Mouse (Mus musculus): ENCODE results near the gene Tmem123. TPM values are rescaled to one million over a fixed set of nuclear protein-coding genes. Genes with fewer than 3 reads are reported as not detected.

The Tmem123 gene
- 92.6 and 95.8 TPM in 2 replicates for polyA plus RNA-seq (2014; fragmentation: Nextera tagmentation; extraction: Ambion mirVana)

DNA sequence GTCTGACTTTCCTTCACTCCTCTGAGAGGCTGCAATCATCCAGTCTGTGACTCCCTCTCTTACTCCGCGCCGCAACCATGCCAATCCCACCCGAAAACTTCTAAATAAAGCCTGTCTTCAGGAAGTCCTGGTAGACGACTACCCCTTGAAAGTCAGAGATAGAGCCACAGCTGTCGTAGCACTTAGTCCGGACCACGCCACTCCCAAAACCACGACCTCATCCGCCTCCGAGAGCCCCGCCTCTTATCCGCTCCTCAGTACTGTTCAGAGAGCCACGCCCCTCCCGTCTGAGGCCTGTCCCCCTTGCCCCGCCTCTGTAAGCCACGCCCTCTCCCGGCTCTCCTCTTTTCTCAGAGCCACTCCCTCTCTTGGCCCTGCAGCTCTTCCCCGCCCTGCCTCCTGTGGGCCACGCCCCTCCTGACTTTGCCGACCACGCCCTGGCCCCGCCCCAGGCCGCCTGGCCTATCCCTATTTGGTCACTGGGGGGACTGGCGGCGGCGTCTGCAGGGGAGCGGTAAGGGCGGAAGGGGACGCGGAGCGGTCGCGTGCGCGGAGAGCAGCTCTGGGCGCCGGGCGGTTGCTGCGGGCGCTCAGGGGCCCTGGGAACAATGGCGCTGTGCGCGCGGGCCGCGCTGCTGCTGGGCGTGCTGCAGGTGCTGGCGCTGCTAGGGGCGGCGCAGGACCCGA is at the start of gene Tmem123:
TSS of gene Tmem123 (plus strand) at position 428 of the 687 bp plus-strand sequence.
- under 1% methylated on average over 52 of the region's 52 CpGs for WGBS
- H3K4me3 ChIP-seq (ENCODE audit: low read depth, low read length), result peak within 1 kb of the TSS; percentile 73
- no peaks in the 10 kb centered on the region for H3K27me3 ChIP-seq (ENCODE audit: control insufficient read depth, insufficient read depth, low read length)
- peaks cover 2% of the 10 kb centered on the region; the same call in 1 of the 2 replicates for H3K36me3 ChIP-seq (ENCODE audit: control insufficient read depth, insufficient read depth, low read length)
- peak within 1 kb of the TSS; percentile 82 for H3K9ac ChIP-seq (ENCODE audit: low read length)
- ATAC-seq (ENCODE audit: insufficient number of reproducible peaks, low FRiP score, low TSS enrichment, low read depth) (peak; percentile 99), DNase-seq (ENCODE audit: low spot score) (peak; percentile 100)
- H3K4me2 ChIP-seq (ENCODE audit: low read depth, severe bottlenecking), result peak within 1 kb of the TSS; percentile 56
- H3K4me1 ChIP-seq (ENCODE audit: control insufficient read depth, insufficient read depth, low read length), result 0 out of 2 replicates have a peak, but pooled peaks cover 2% of the 10 kb centered on the region
- H3K9me3 ChIP-seq (ENCODE audit: control insufficient read depth, low read length), result 0 out of 2 replicates have a peak, but pooled peaks cover 2% of the 10 kb centered on the region
- H3K27ac ChIP-seq (replicated peaks; ENCODE audit: low read depth, low read length), result 0 out of 2 replicates have a peak within 1 kb of the TSS, but pooled peaks have one; percentile 16

DNA sequence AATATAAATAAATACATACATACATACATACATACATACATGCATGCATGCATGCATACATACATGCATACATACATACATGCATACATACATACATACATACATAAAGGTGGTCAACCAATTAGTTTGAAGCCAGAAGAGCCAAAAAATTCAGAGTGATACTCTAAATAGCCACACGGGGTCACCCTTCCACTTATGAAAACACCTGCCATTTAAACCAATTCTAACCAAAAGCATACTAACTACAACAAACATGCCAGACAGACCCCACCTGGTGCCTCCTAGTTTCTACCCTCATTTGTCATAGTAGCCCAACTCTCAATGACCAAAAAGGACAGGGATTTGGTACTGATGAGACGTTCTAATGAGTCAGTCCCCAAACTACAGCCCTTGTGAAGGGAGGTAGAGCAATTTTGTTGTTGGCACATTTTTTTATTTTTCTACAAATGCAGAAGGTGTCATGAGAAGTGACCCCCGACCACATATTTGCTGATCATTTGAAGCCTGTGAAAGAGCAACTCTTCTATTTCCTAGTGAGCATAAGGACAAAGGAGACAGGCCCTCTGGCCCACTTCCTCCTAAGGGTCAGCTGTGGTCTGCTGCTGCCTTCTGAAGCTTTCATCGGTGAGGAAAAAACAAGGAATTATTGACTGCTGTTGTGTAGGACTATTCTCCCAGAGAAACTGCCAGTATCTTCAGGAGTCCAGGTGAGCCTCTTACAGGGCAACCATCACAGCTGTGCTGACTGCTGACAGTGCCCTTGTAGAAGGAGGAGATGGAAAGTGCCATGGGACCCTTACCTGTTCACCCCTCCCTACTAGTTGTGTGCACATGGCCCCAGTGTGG is 49.6 kb upstream of the Tmem123 start:
- no peak overlapping the region for H3K27ac ChIP-seq (replicated peaks; ENCODE audit: low read depth, low read length)
- WGBS, result 47% methylated on average over 4 of the region's 4 CpGs
- H3K4me3 ChIP-seq (ENCODE audit: low read depth, low read length), result no peak overlapping the region
- peak; percentile 61; the same call in 1 of the 2 replicates for ATAC-seq (ENCODE audit: insufficient number of reproducible peaks, low FRiP score, low TSS enrichment, low read depth)
- no peak overlapping the region for H3K4me2 ChIP-seq (ENCODE audit: low read depth, severe bottlenecking)
- DNase-seq (ENCODE audit: low spot score), result peak; percentile 50
- H3K9me3 ChIP-seq (ENCODE audit: control insufficient read depth, low read length), result no peaks in the 10 kb centered on the region
- no peak overlapping the region for H3K9ac ChIP-seq (ENCODE audit: low read length)
- no peaks in the 10 kb centered on the region for H3K27me3 ChIP-seq (ENCODE audit: control insufficient read depth, insufficient read depth, low read length)
- no peaks in the 10 kb centered on the region for H3K36me3 ChIP-seq (ENCODE audit: control insufficient read depth, insufficient read depth, low read length)
- no peaks in the 10 kb centered on the region for H3K4me1 ChIP-seq (ENCODE audit: control insufficient read depth, insufficient read depth, low read length)

DNA sequence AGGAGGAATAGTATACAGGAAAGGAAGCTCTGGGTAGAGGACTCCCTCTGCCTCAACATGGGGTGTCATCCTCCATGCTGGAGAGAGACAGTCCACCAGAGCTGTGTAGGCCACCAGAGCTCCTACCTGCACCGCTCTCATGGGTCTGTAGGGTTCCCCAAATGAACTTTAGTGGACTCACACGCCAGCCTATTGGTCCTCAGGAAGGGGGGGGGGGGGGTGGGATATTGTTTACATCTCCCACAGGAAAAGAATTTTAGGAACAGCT is 49.0 kb upstream of the Tmem123 start:
- no peak for ATAC-seq (ENCODE audit: insufficient number of reproducible peaks, low FRiP score, low TSS enrichment, low read depth)
- H3K9me3 ChIP-seq (ENCODE audit: control insufficient read depth, low read length), result no peaks in the 10 kb centered on the region

DNA sequence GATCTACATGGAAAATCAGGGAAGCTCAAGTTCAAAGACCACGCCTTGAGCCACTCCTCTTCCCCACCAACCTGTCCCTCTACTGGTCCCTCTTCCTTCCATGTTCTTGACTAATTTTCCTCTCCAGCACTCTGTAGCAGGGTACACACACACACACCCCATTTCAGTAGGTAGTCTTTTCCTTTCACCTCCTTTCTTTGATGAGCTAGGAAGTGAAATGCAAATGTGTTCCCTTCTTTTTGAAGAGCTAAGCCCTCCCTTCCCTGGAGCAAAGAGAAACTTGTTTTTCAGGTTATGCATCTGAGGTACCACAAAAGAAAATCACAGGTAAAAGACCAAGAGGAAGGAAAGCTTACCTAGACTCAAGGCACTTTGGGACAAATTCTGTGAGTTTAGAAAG is 42.3 kb upstream of the Tmem123 start:
- Histone ChIP-seq H3K4me3 (ENCODE audit: low read depth, low read length) (no peak overlapping the region), H3K27ac (replicated peaks; ENCODE audit: low read depth, low read length) (no peak overlapping the region), H3K27me3 (ENCODE audit: control insufficient read depth, insufficient read depth, low read length) (no peaks in the 10 kb centered on the region), H3K9me3 (ENCODE audit: control insufficient read depth, low read length) (no peaks in the 10 kb centered on the region), H3K36me3 (ENCODE audit: control insufficient read depth, insufficient read depth, low read length) (no peaks in the 10 kb centered on the region), H3K4me2 (ENCODE audit: low read depth, severe bottlenecking) (no peak overlapping the region), H3K9ac (ENCODE audit: low read length) (no peak overlapping the region), H3K4me1 (ENCODE audit: control insufficient read depth, insufficient read depth, low read length) (no peaks in the 10 kb centered on the region)
- 84% methylated on average over 1 of the region's 1 CpGs for WGBS
- ATAC-seq (ENCODE audit: insufficient number of reproducible peaks, low FRiP score, low TSS enrichment, low read depth) (no peak), DNase-seq (ENCODE audit: low spot score) (no peak)

More for the DNA sequence above, 49.0 kb upstream of the Tmem123 start:
- H3K4me1 ChIP-seq (ENCODE audit: control insufficient read depth, insufficient read depth, low read length), result no peaks in the 10 kb centered on the region
- no peak overlapping the region for H3K4me2 ChIP-seq (ENCODE audit: low read depth, severe bottlenecking)
- DNase-seq (ENCODE audit: low spot score), result no peak
- H3K9ac ChIP-seq (ENCODE audit: low read length), result no peak overlapping the region
- H3K36me3 ChIP-seq (ENCODE audit: control insufficient read depth, insufficient read depth, low read length), result no peaks in the 10 kb centered on the region
- H3K27ac ChIP-seq (replicated peaks; ENCODE audit: low read depth, low read length), result no peak overlapping the region
- no peak overlapping the region for H3K4me3 ChIP-seq (ENCODE audit: low read depth, low read length)
- H3K27me3 ChIP-seq (ENCODE audit: control insufficient read depth, insufficient read depth, low read length), result no peaks in the 10 kb centered on the region
- 82% methylated on average over 2 of the region's 2 CpGs for WGBS

DNA sequence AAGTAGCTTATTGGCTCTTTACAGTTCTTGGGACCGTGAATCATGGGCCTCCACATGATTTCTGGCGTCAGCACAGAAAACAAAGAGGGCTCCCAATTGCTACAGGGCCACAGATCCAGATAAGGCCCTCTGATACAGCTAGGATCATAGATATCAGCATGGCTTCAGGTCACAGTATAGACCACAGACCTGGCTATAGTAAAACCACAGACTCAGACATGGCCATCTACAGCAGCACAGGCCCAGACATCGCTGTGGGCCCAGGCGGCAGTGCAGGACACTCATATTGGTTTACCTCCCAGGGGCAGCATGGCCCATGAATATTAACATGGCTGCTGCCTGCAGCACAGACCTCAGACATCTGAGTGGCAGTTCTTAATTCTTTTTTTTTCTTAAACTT is 34.8 kb upstream of the Tmem123 start:
- Histone ChIP-seq H3K27me3 (ENCODE audit: control insufficient read depth, insufficient read depth, low read length) (no peaks in the 10 kb centered on the region), H3K36me3 (ENCODE audit: control insufficient read depth, insufficient read depth, low read length) (no peaks in the 10 kb centered on the region), H3K4me2 (ENCODE audit: low read depth, severe bottlenecking) (no peak overlapping the region), H3K27ac (replicated peaks; ENCODE audit: low read depth, low read length) (no peak overlapping the region), H3K9ac (ENCODE audit: low read length) (no peak overlapping the region), H3K4me3 (ENCODE audit: low read depth, low read length) (no peak overlapping the region), H3K4me1 (ENCODE audit: control insufficient read depth, insufficient read depth, low read length) (no peaks in the 10 kb centered on the region), H3K9me3 (ENCODE audit: control insufficient read depth, low read length) (no peaks in the 10 kb centered on the region)
- ATAC-seq (ENCODE audit: insufficient number of reproducible peaks, low FRiP score, low TSS enrichment, low read depth) (no peak), DNase-seq (ENCODE audit: low spot score) (no peak)
- WGBS, result 90% methylated on average over 4 of the region's 4 CpGs

DNA sequence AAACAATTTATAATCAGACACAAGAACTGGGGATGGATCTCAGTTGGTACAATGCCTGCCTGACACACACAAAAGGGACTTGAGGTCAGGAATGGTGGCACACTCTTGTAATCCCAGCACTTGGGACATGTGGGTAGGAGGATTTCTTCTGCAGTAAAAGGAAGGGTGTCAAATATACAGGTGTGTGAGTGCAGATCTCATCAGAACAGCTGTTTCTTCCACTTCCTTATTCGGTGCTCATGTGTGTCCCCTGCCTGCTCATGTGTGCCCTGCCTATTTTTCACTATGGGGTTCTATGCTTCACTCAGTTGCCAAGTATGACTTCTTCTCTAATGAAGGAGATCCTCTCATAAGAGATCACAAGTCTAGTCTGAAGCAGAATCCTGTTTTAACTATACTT is 21.1 kb upstream of the Tmem123 start:
- no peak for DNase-seq (ENCODE audit: low spot score)
- no peak overlapping the region for H3K27ac ChIP-seq (replicated peaks; ENCODE audit: low read depth, low read length)
- no peaks in the 10 kb centered on the region for H3K27me3 ChIP-seq (ENCODE audit: control insufficient read depth, insufficient read depth, low read length)
- H3K9me3 ChIP-seq (ENCODE audit: control insufficient read depth, low read length), result no peaks in the 10 kb centered on the region
- ATAC-seq (ENCODE audit: insufficient number of reproducible peaks, low FRiP score, low TSS enrichment, low read depth), result no peak
- no peak overlapping the region for H3K4me3 ChIP-seq (ENCODE audit: low read depth, low read length)
- 95% methylated on average over 1 of the region's 1 CpGs for WGBS
- H3K4me2 ChIP-seq (ENCODE audit: low read depth, severe bottlenecking), result no peak overlapping the region
- no peak overlapping the region for H3K9ac ChIP-seq (ENCODE audit: low read length)
- no peaks in the 10 kb centered on the region for H3K4me1 ChIP-seq (ENCODE audit: control insufficient read depth, insufficient read depth, low read length)
- H3K36me3 ChIP-seq (ENCODE audit: control insufficient read depth, insufficient read depth, low read length), result no peaks in the 10 kb centered on the region

DNA sequence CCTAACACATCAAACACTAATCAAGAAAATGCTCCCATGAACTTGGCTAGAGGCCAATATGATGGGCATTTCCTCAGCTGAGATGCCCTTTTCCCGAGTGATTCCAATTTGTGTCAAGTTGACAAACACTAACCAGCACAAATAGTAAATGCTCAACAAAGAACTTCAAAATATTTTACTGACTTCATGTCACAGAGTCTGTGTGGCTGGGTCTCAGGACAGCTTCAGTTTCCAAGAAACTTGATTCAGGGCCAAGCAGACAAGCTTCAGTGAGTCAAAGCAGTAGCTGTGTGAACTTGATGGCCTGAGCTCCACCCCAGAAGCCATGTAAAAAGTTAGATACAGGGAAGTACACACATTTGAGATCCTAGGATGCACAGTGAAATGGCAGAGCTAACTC is 19.7 kb upstream of the Tmem123 start:
- no peak overlapping the region for H3K9ac ChIP-seq (ENCODE audit: low read length)
- H3K27ac ChIP-seq (replicated peaks; ENCODE audit: low read depth, low read length), result no peak overlapping the region
- no peaks in the 10 kb centered on the region for H3K36me3 ChIP-seq (ENCODE audit: control insufficient read depth, insufficient read depth, low read length)
- no peak overlapping the region for H3K4me3 ChIP-seq (ENCODE audit: low read depth, low read length)
- DNase-seq (ENCODE audit: low spot score), result no peak
- no peak for ATAC-seq (ENCODE audit: insufficient number of reproducible peaks, low FRiP score, low TSS enrichment, low read depth)
- H3K27me3 ChIP-seq (ENCODE audit: control insufficient read depth, insufficient read depth, low read length), result no peaks in the 10 kb centered on the region
- 79% methylated on average over 1 of the region's 1 CpGs for WGBS
- no peaks in the 10 kb centered on the region for H3K4me1 ChIP-seq (ENCODE audit: control insufficient read depth, insufficient read depth, low read length)
- H3K4me2 ChIP-seq (ENCODE audit: low read depth, severe bottlenecking), result no peak overlapping the region
- no peaks in the 10 kb centered on the region for H3K9me3 ChIP-seq (ENCODE audit: control insufficient read depth, low read length)

DNA sequence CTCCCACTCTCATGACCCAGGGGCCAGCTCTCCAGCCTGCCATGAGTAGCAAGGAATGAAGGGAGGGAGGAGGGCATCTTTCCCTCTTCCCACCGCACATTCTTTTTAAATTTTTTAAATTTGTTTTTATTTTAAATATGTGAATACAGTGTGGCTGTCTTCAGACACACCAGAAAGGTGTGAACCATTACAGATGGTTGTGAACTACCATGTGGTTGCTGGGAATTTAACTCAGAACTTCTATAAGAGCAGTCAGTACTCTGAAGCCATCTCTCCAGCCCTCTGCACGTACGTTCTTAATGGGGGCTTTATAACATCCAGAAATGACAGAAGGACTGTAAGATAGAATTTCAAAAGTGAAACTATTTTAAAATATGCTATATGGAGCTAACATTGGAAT is 15.0 kb upstream of the Tmem123 start:
- WGBS, result 82% methylated on average over 3 of the region's 3 CpGs
- Histone ChIP-seq H3K9me3 (ENCODE audit: control insufficient read depth, low read length) (no peaks in the 10 kb centered on the region), H3K4me3 (ENCODE audit: low read depth, low read length) (no peak overlapping the region), H3K4me2 (ENCODE audit: low read depth, severe bottlenecking) (no peak overlapping the region), H3K9ac (ENCODE audit: low read length) (no peak overlapping the region), H3K27ac (replicated peaks; ENCODE audit: low read depth, low read length) (no peak overlapping the region), H3K27me3 (ENCODE audit: control insufficient read depth, insufficient read depth, low read length) (no peaks in the 10 kb centered on the region), H3K36me3 (ENCODE audit: control insufficient read depth, insufficient read depth, low read length) (no peaks in the 10 kb centered on the region), H3K4me1 (ENCODE audit: control insufficient read depth, insufficient read depth, low read length) (no peaks in the 10 kb centered on the region)
- ATAC-seq (ENCODE audit: insufficient number of reproducible peaks, low FRiP score, low TSS enrichment, low read depth) (no peak), DNase-seq (ENCODE audit: low spot score) (no peak)

All from limb, embryonic 11.5 days (tissue).